Mouse (Mus musculus): ENCODE measurements around the gene Prkaa2.
"Not testable (repeated sequence)": the region's sequence is repeated elsewhere in the genome, so short reads cannot be mapped to it uniquely, and the experiment has no call there.

Prkaa2 gene

DNA sequence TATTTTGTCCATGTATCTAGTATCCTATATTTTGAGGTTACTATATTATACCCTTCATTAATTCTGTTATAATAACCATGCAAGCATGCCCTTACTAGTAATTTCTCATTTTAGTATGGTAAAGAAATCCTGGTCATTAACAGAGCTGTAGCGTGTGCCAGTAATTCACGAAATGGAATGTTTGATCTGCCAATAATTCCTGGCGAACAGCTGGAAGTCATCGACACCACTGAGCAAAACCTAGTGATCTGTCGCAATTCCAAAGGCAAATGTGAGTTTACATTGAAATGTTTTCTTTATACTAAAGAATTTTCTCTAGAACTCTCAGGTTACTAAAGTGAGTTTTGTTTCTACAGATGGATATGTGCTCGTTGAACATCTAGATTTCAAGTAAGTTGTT lies 94.2 kb downstream of the Prkaa2 start:
- DNase-seq = no peak

- DNase-seq = no peak
Measured at GRCm38 (mm10) chr4:105013718-105014117, 96.0 kb downstream of the Prkaa2 start.

DNA sequence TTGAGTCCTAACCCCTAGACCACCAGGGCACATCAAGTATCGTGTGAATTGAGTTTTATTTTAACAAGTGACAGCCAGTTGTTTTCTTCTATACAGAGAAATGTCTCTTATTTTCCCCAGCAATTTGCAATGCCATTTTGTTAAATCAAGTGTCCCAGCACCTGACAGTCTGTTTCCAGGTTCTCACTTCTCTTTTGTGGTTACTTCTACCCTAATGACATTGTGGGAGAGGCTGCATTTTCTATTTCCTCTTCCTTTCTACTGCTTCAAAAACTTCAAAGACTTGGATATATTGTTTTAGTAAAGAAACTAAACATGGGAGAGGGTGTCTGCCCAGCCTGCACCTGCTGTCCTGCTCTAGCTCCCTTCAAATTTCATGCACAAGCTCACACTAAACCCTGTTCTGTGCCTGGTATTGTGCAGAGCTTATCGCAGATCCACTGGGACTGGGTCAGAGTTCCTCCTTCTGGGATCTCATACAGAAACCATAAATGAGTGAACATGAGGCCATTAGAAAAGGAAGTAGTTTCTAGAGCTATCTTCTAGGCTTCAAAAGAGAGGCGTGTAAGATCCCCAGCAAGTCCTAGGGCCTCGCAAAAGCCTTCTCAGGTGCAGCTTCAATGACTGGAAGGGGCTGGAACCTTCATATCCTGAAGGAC lies 102.2 kb downstream of the Prkaa2 start:
- DNase-seq = no peak

DNA sequence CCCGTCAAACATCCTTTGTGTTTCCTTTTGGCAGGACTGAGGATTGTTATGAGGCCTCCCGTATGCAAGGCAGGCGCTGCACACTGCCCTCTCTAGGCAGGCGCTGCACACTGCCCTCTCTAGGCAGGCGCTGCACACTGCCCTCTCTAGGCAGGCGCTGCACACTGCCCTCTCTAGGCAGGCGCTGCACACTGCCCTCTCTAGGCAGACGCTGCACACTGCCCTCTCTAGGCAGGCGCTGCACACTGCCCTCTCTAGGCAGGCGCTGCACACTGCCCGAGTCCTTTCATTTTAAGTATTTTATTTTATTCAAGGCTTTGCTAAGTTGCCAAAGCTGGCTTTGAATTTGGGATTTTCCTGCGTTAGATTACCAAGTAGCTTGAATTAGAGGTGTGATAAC lies 105.0 kb downstream of the Prkaa2 start:
- DNase-seq = not testable (repeated sequence)

DNA sequence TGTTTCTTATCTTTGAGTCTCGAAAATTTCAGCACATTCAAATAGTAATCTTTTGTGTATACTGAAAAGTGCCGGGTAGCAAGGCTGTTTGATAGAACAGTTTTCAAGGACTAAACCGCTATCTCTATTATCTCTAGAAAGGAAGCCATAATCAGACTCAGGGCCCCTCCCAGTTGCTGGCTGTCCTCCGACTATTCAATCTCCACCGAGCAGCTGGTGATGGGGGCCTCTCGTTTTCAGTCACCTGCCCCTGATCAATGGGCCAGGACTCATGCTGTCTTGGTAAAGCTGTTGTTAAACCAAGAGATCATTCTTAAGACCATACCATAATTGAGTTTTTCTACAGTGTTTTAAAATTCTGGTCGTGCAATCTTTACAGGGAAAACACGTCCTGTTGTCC lies 105.6 kb downstream of the Prkaa2 start:
- DNase-seq = no peak

DNA sequence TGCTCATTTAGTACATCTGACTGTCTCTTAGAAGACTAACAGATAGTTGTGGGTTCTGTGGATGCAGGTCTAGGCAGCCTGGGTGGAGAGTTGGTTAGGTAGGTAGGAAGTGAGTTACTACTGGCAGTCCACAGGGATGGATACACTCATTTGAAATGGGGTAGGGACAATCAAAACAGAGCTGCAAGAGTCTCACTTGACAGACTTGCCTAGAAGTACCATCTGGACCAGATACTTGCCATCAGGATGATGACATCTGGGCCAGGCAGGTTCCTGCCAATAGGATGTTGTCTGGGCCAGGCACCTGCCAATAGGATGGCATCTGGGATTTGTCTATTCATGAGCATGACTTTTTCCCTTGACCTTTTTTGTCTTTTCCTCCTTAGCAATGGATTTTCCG lies 108.0 kb downstream of the Prkaa2 start:
- no peak for DNase-seq

- DNase-seq = no peak
Measured at GRCm38 (mm10) chr4:104999702-105000101, 110.0 kb downstream of the Prkaa2 start.

- DNase-seq = no peak
Measured at GRCm38 (mm10) chr4:104993140-104993874, 116.4 kb downstream of the Prkaa2 start.

DNA sequence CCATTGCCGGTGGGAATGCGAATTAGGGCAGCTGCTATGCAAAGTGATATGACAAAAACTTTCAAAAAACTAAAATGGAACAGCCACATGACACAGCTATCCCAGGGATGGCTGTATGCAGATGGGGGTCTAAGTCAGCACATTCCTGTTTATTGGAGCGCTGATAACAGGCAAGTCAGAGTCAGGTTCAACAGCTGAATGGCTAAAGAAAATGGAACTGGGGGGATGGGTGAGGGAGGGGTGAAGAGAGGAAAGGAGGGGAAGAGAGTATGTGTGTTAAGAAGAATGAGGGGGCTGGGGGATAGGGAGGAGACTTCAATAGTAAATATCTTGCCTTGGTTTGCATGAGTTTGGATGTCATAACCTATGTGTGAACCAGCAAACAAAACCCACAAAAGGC lies 117.4 kb downstream of the Prkaa2 start:
- no peak for DNase-seq

- DNase-seq = no peak
Measured at GRCm38 (mm10) chr4:104990686-104991085, 119.0 kb downstream of the Prkaa2 start.

- DNase-seq = peak; percentile 27
Measured at GRCm38 (mm10) chr4:104990016-104990415, 119.7 kb downstream of the Prkaa2 start.

- no peak for DNase-seq
Measured at GRCm38 (mm10) chr4:104988709-104989108, 121.0 kb downstream of the Prkaa2 start.

DNA sequence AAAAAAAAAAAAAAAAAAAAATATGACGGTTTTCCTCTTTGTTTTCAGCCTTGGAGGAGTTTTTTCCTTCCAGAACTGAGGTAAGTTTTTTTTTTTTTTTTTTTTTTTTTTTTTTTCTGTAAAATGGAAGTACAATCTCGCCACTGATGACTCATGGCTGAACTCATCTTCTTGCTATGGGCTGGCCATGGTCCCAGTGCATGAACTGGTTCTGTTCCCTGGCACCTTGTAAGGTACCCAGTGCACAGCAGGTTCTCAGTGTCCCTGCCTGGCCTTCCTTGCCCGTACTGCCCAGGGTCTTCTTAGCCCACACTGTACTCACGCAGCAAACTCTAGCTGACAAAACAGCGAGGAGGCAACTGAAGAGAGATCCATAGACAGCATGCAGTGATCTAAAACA lies 121.6 kb downstream of the Prkaa2 start:
- DNase-seq = no peak

- DNase-seq = no peak
Measured at GRCm38 (mm10) chr4:104987631-104988030, 122.1 kb downstream of the Prkaa2 start.

GRCm38 (mm10) chr4:104985960-104986632 lies 123.6 kb downstream of the Prkaa2 start:
- DNase-seq = no peak
